Mouse (Mus musculus) lung, embryonic 16.5 days (tissue): ENCODE results near the gene Slc37a4. TPM values are rescaled to one million over a fixed set of nuclear protein-coding genes. Genes with fewer than 3 reads are reported as not detected.
"Not testable (repeated sequence)": the region's sequence is repeated elsewhere in the genome, so short reads cannot be mapped to it uniquely, and the experiment has no call there.

Source experiments
- ATAC-seq: fragments of 200-750 bp; cut with Nextera tagmentation; 2 replicates; pipeline ENCODE4 v1.8.0; 2017; ENCODE audit warnings: low read depth, mild to moderate bottlenecking, moderate library complexity
- H3K27ac ChIP-seq: fragments of 300-500 bp; sonication (generic); 2 replicates; pipeline ENCODE4 v1.5.1; 2014; ENCODE audit warnings: mild to moderate bottlenecking, control low read depth, low read length
- H3K27me3 ChIP-seq: fragments of 300-500 bp; sonication (generic); 2 replicates; pipeline ENCODE4 v1.6.1; 2014; ENCODE audit warnings: low read depth, low read length, mixed read lengths; ENCODE audit not compliant: control insufficient read depth, insufficient read depth
- H3K36me3 ChIP-seq: fragments of 300-500 bp; sonication (generic); 2 replicates; pipeline ENCODE4 v1.6.1; 2014; ENCODE audit warnings: low read length; ENCODE audit not compliant: control insufficient read depth, insufficient read depth
- H3K4me1 ChIP-seq: fragments of 300-500 bp; sonication (generic); replicated peaks from 2 replicates; pipeline ENCODE4 v1.6.1; 2014; ENCODE audit warnings: low read length, mixed read lengths; ENCODE audit not compliant: control insufficient read depth, insufficient read depth
- H3K4me2 ChIP-seq: fragments of 300-500 bp; sonication (generic); 2 replicates; pipeline ENCODE4 v1.6.1; 2014; ENCODE audit warnings: low read depth, low read length, control low read depth
- H3K4me3 ChIP-seq: fragments of 300-500 bp; sonication (generic); 2 replicates; pipeline ENCODE4 v1.5.1; 2014; ENCODE audit warnings: mild to moderate bottlenecking, low read length, control low read depth
- H3K9ac ChIP-seq: fragments of 300-500 bp; sonication (generic); 2 replicates; pipeline ENCODE4 v1.6.1; 2014; ENCODE audit warnings: low read length, control low read depth
- H3K9me3 ChIP-seq: fragments of 300-500 bp; sonication (generic); 2 replicates; pipeline ENCODE4 v1.6.1; 2016; ENCODE audit warnings: low read length; ENCODE audit not compliant: control insufficient read depth
- WGBS: fragments of 180-500 bp; shearing (Covaris S2); extraction: QIAGEN DNeasy Blood & Tissue Kit; methylation state at CpG from one replicate; pipeline ENCODE4 v1.1.7; 2014; 5-methylcytosine and 5-hydroxymethylcytosine counted together
- polyA plus RNA-seq: library from polyadenylated mRNA; unstranded; fragments of >200 nt; fragmentation: Nextera tagmentation; extraction: Ambion mirVana; gene quantifications from 2 replicates; pipeline ENCODE4 v1.2.1, GENCODE M21; 2015

Gene Slc37a4
- polyA plus RNA-seq, 1 experiment from 2014 or later = 21.9 TPM

DNA sequence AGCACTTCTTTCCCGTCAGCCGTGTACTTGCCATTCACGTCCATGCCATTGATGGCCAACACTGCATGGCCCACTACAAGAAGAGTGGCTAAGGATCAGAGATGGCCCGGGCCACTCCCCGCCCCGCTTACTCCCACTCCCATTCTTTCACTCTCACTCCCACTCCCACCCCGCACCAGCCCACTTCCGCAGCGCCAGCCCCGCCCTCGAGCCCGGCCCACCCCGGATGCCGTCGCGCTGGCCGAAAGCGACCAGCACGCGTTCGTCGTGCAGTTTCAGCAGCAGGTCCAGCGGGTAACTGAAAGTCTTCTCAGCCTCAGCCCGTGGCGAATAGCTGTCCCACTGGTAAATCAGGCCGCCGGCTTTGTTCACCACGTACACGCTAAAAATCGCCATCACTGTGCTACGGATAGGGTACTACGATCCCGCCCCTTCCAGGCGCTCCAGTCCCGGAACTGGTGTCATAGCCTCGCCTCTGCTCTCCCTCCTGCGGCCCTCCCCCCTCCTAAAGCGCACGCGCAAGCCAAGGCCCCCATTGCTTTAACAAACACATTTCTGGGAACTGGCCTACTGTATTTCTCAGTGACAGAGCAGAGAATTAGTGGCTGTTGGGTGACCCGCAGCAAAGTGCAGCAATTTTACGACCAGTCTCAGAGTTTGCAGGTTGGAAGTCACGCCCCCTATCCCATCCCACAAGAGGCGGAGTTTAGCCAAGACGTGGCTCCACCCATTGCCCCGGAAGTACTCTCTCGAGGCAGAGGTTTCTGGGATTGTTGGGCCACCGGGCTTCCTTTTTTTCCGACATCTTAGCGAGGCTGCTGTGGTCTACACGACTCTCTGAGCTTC is 10.5 kb downstream of the Slc37a4 start, which contains the start of the genes Rps25 and Trappc4:
TSS of gene Rps25 (plus strand) at position 234 of the 846 bp plus-strand sequence.
TSS of gene Trappc4 (minus strand) at position 695 of the 846 bp plus-strand sequence.
- under 1% methylated on average over 51 of the region's 51 CpGs for WGBS
- Histone ChIP-seq H3K27ac (peak within 1 kb of the TSS; percentile 99), H3K27me3 (no peaks in the 10 kb centered on the region), H3K9me3 (no peaks in the 10 kb centered on the region), H3K9ac (peak within 1 kb of the TSS; percentile 92), H3K4me2 (peak within 1 kb of the TSS; percentile 81), H3K4me3 (peak within 1 kb of the TSS; percentile 89), H3K36me3 (peaks cover 50% of the 10 kb centered on the region), H3K4me1 (peaks cover 10% of the 10 kb centered on the region; the same call in 1 of the 2 replicates)
- peak; percentile 97 for ATAC-seq

DNA sequence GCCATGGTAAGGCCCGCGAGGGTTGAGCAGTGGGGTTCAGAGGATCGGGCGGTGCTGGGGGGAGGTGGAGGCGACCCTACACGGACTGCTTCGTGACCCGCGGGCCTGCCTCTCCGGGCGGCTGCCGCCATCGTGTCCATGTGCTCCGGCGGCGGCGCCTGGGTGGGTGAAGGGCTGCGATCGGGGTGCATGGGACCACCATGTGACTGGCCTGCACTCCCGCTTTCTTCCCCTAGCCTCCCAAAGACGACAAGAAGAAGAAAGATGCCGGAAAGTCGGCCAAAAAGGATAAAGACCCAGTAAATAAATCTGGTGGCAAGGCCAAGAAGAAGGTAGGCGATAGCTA is 11.1 kb downstream of the Slc37a4 start:
- Histone ChIP-seq H3K4me2 (peak overlapping the region; percentile 81), H3K27me3 (no peaks in the 10 kb centered on the region), H3K27ac (peak overlapping the region; percentile 99), H3K36me3 (peaks cover 47% of the 10 kb centered on the region), H3K4me3 (peak overlapping the region; percentile 89), H3K9ac (peak overlapping the region; percentile 92), H3K9me3 (no peaks in the 10 kb centered on the region), H3K4me1 (peaks cover 10% of the 10 kb centered on the region; the same call in 1 of the 2 replicates)
- ATAC-seq = no peak
- WGBS = 0% methylated on average over 24 of the region's 24 CpGs

DNA sequence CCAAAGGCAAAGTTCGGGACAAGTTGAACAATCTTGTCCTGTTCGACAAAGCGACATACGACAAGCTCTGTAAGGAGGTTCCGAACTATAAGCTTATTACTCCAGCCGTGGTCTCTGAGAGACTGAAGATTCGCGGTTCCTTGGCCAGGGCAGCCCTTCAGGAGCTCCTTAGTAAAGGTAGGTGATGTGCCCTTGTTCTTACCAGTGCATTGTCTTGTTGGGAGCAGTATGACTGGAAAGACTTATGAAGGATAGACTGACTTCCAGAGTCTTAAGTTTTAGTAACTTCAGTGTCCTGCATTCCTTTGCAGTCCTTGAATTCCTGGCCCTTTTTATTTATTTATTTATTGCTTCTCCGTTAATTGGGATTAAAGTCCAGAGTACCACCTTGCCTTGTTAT is 12.0 kb downstream of the Slc37a4 start:
- not testable (repeated sequence) for ATAC-seq, H3K9me3 ChIP-seq, H3K27ac ChIP-seq, H3K4me1 ChIP-seq, H3K27me3 ChIP-seq
- Histone ChIP-seq H3K4me3 (peak overlapping the region; percentile 89), H3K36me3 (peaks cover 44% of the 10 kb centered on the region), H3K9ac (peak overlapping the region; percentile 92), H3K4me2 (peak overlapping the region; percentile 81)
- 77% methylated on average over 9 of the region's 9 CpGs for WGBS

DNA sequence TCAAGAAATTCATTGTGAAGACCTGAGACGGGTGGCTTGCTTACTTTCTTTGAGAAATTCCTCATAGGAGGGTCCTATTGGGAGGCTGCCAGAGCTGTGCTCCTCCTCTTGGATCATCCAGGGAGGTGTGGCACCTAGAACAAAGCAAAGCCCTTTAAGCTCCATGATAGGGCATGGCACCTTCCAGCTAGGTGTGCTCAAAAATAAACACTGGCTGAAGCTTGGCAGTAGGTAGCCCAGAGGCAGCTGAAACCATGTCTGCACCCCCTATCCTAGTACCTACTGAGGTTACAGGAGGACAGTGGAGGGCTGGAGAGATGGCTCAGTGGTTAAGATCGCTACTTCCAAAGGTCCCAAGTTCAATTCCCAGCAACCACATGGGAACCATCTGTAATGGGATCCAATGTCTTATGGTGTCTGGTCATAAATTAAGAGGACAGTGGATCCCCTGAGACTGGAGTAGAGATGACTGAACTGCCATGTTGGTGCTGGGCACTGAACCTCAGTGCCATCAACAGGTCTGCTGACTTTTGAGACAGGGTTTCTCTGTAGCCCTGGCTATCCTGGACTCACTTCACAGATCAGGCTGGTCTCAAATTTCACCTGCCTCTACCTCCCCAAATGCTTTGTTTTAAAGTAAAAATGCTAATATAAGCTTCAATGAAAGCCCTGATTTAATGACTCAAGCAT is 14.1 kb downstream of the Slc37a4 start:
- WGBS = 61% methylated on average over 2 of the region's 2 CpGs
- no peaks in the 10 kb centered on the region for H3K9me3 ChIP-seq
- H3K27ac ChIP-seq = no peak overlapping the region
- no peak overlapping the region for H3K9ac ChIP-seq
- peaks cover 34% of the 10 kb centered on the region for H3K36me3 ChIP-seq
- ATAC-seq = no peak
- peaks cover 10% of the 10 kb centered on the region; the same call in 1 of the 2 replicates for H3K4me1 ChIP-seq
- H3K27me3 ChIP-seq = no peaks in the 10 kb centered on the region
- no peak overlapping the region for H3K4me2 ChIP-seq
- H3K4me3 ChIP-seq = no peak overlapping the region

DNA sequence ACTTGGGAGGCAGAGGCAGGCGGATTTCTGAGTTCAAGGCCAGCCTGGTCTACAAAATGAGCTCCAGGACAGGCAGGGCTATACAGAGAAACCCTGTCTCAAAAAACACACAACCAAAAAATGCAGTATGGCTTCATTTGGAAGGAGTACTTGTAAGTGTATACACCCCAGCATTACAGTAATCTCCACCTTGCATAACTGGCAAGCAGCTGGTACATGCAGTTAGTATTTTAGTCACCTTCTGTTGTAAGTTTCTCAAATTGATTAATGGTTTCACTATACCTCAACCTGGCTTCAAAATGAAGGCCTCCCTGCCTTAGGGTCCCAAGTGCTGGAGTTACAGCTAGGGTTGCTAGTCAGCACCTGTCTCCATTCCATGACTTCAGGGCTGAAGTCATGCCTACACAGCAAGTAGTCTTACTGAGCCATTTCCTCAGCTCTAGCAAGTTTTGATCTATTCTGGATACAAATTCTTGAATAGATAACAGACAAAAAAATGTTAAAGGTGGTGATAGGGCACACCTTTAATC is 15.0 kb downstream of the Slc37a4 start:
- peaks cover 5% of the 10 kb centered on the region; the same call in 1 of the 2 replicates for H3K4me1 ChIP-seq
- H3K9me3 ChIP-seq = no peaks in the 10 kb centered on the region
- peaks cover 34% of the 10 kb centered on the region for H3K36me3 ChIP-seq
- WGBS = 100% methylated on average over 1 of the region's 1 CpGs
- no peak overlapping the region for H3K4me3 ChIP-seq
- H3K9ac ChIP-seq = no peak overlapping the region
- H3K27ac ChIP-seq = no peak overlapping the region
- no peak for ATAC-seq
- no peak overlapping the region for H3K4me2 ChIP-seq
- H3K27me3 ChIP-seq = no peaks in the 10 kb centered on the region

DNA sequence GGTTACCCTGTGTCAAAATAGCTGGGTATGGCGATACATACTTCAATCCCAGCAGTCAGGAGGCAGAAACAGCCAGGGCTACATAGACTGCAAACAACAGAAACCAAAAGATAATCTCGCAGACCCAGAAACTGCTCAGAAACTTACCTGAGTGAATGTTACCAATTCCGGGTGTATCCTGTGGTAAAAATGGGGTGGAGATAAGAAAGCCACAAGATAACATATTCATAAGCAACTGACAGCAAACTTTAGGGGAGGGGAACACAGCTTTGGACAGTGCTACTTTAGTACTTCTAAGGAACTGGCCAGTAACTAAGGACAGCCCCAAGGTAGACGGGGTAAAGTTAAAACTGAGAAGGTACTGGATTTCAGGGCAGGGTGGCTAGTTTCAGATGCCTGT is 15.7 kb downstream of the Slc37a4 start:
- H3K9ac ChIP-seq = no peak overlapping the region
- H3K4me2 ChIP-seq = no peak overlapping the region
- WGBS = 77% methylated on average over 4 of the region's 4 CpGs
- H3K36me3 ChIP-seq = peaks cover 34% of the 10 kb centered on the region
- peaks cover 9% of the 10 kb centered on the region for H3K4me1 ChIP-seq
- ATAC-seq = no peak
- no peak overlapping the region for H3K4me3 ChIP-seq
- H3K9me3 ChIP-seq = no peaks in the 10 kb centered on the region
- H3K27me3 ChIP-seq = no peaks in the 10 kb centered on the region
- H3K27ac ChIP-seq = no peak overlapping the region

DNA sequence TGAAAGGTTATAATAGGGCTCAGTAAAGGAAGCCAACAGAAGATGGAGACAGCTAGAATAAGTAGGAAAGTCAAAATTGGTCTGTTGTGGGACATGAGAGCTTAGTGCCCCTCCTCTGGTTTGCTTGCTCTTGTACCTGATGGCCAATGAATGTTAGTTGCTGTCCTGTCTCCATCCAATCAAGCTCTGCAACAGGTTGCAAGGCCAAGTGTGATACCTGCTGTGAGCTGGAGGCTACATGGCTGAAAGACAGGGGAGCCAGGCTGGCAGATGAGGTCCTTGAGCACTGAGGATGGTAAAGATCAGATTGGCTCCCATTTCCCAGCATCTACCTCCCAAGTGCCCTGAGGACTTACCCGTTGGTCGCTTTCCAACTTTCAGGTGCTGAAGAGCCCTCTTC is 16.1 kb downstream of the Slc37a4 start:
- Histone ChIP-seq H3K4me1 (peaks cover 11% of the 10 kb centered on the region), H3K36me3 (peaks cover 34% of the 10 kb centered on the region), H3K9ac (no peak overlapping the region), H3K4me2 (no peak overlapping the region), H3K27ac (no peak overlapping the region), H3K27me3 (no peaks in the 10 kb centered on the region), H3K9me3 (no peaks in the 10 kb centered on the region), H3K4me3 (no peak overlapping the region)
- WGBS = 70% methylated on average over 2 of the region's 2 CpGs
- ATAC-seq = no peak

DNA sequence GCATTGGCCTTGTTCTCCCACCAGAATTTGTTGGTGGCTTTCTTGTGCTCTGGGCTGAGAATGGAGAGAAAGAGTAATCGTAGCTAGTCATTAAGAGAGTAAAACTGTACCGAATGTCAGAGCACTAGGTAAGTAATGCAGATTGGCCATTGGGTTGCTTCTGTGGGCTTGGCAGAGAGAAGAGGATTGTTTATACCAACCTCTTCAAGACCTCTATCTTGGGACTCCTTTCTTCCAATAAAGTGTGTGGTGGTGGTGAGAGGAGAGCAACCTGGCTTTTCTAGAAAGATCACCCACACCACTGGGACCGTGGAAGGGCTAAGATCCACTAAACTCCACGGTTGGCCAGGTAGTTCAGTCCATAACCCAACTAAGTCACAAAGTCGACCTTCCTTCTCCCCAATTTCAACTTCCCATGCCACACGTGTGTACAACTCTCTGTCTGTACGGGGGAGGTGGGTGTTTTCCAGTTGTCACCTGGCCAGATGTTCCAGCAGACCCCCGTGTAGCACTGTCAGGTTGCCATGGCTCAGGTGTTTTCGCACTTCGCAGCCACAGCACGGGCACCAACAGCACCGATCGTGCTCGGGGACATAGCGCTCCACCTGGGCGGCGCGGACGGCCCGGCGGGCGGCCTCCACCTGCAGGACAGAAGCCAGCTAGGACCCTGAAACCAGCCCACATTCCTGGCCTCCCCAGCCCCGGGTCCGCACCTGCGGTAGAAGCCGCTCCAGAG is 20.7 kb downstream of the Slc37a4 start:
- H3K27me3 ChIP-seq = no peaks in the 10 kb centered on the region
- peak overlapping the region; percentile 80 for H3K27ac ChIP-seq
- H3K4me3 ChIP-seq = peak overlapping the region; percentile 80
- H3K36me3 ChIP-seq = peaks cover 7% of the 10 kb centered on the region
- peak overlapping the region; percentile 86 for H3K4me2 ChIP-seq
- 6% methylated on average over 26 of the region's 26 CpGs for WGBS
- peak; percentile 71 for ATAC-seq
- peak overlapping the region; percentile 83 for H3K9ac ChIP-seq
- H3K4me1 ChIP-seq = peaks cover 10% of the 10 kb centered on the region
- no peaks in the 10 kb centered on the region for H3K9me3 ChIP-seq
